Comparison of ENCODE assay signal across 14 mouse cellular contexts in genomic region chr1:131702094-131702766, GRCm38 (mm10). TPM values are rescaled to one million over a fixed set of nuclear protein-coding genes. Genes with fewer than 3 reads are reported as not detected.
DNase-seq lines count a peak whose midpoint lies in the region; ATAC-seq and TF ChIP-seq lines count a peak whose summit lies in the region.
"Had no signal": no experiment of that assay in that cellular context is flagged by ENCODE, and none has a peak within 500 bp of the region (broad histone marks: within the 10 kb centered on the region; RNA-seq: fewer than 3 reads in every experiment).

No protein-coding gene starts in this region.

- ATAC-seq in heart, embryonic 16.5 days (replicated peaks; ENCODE audit: extremely low read depth, insufficient read depth, low FRiP score), result peak; percentile 41; the same call in 1 of the 2 replicates
- peak; percentile 51 for ATAC-seq in megakaryocyte progenitor cell, adult 5-6 weeks (replicated peaks; ENCODE audit: poor library complexity)
- ATAC-seq: forebrain, embryonic 15.5 days; inflammation-experienced regulatory T-cells, adult 6 months had no signal

- H3K4me2 ChIP-seq in heart, embryonic 16.5 days (ENCODE audit: low read depth, low read length), result peak overlapping the region; percentile 13; the same call in 1 of the 2 replicates
- H3K4me2 ChIP-seq in CH12.LX (ENCODE audit: insufficient read depth, low read depth, poor library complexity, severe bottlenecking), result peak overlapping the region; percentile 51
- H3K4me2 ChIP-seq: forebrain, embryonic 15.5 days had no signal

- no peak for TF ChIP-seq POLR2A in CH12.LX (IDR thresholded peaks at IDR 0.05; ENCODE audit: low read depth, low read length)

- dilution Hi-C loops in CH12.LX (cut with MboI; ENCODE audit: extremely low pct_ligation_motif_present, extremely low pct_unique_long_range_greater_than_20kb, low sequenced_read_pairs), result no loop called here

- H3K9me3 ChIP-seq in heart, embryonic 16.5 days (replicated peaks; ENCODE audit: control insufficient read depth, low read length), result no peaks in the 10 kb centered on the region
- H3K9me3 ChIP-seq in CH12.LX (replicated peaks; ENCODE audit: low read length), result no peaks in the 10 kb centered on the region
- H3K9me3 ChIP-seq: forebrain, embryonic 15.5 days had no signal

- no peaks in the 10 kb centered on the region for H3K79me2 ChIP-seq in CH12.LX (replicated peaks; ENCODE audit: control insufficient read depth, extremely low read depth, insufficient read depth, poor library complexity, severe bottlenecking)

- peak; percentile 91 for TF ChIP-seq EP300 in CH12.LX (IDR thresholded peaks at IDR 0.05; ENCODE audit: low read length)

- H3K36me3 ChIP-seq in heart, embryonic 16.5 days (ENCODE audit: control insufficient read depth, insufficient read depth), result no peaks in the 10 kb centered on the region
- H3K36me3 ChIP-seq in CH12.LX (replicated peaks in 1 of 2; ENCODE audit: control insufficient read depth in 1 of 2, insufficient read depth in 1 of 2, low read length in 1 of 2), result no peaks in the 10 kb centered on the region
- H3K36me3 ChIP-seq: forebrain, embryonic 15.5 days had no signal

- 19% methylated on average over 8 of the region's 8 CpGs for WGBS in heart, embryonic 16.5 days

- no peaks in the 10 kb centered on the region for H3K27me3 ChIP-seq in heart, embryonic 16.5 days (ENCODE audit: control insufficient read depth, insufficient read depth, low read length)
- no peaks in the 10 kb centered on the region for H3K27me3 ChIP-seq in CH12.LX (replicated peaks)
- H3K27me3 ChIP-seq: forebrain, embryonic 15.5 days had no signal

- H3K27ac ChIP-seq in heart, embryonic 16.5 days (ENCODE audit: low read length), result no peak overlapping the region
- H3K27ac ChIP-seq in CH12.LX (ENCODE audit: insufficient read depth, low read depth), result peak overlapping the region; percentile 5; the same call in 1 of the 2 replicates
- H3K27ac ChIP-seq: forebrain, embryonic 15.5 days had no signal

- in situ Hi-C loops in CH12.LX (cut with MboI; ENCODE audit: low pct_ligation_motif_present, low pct_unique_long_range_greater_than_20kb, low sequenced_read_pairs), result loop anchor here (25.0 kb wide), 1 partner anchor 135 kb away; the partner anchor contains the start of gene Slc41a1

- no peak for DNase-seq in heart, postnatal 10 days
- DNase-seq in A20 (ENCODE audit: low read depth, low spot score) (peak; percentile 82), CH12.LX (ENCODE audit: extremely low read depth) (peak; percentile 72)
- DNase-seq in frontal cortex, postnatal 10 days (ENCODE audit: low spot score in 2 of 2), result no peak
- DNase-seq in gastrocnemius, postnatal 4 days (ENCODE audit: low spot score in 2 of 2), result no peak
- DNase-seq: cerebellum, postnatal 14 days; gastrocnemius, postnatal 25 days; lung, postnatal 4 days; spleen, adult 18-20 months had no signal

- no peak overlapping the region for H3K9ac ChIP-seq in heart, embryonic 16.5 days (ENCODE audit: low read length)
- H3K9ac ChIP-seq in CH12.LX (ENCODE audit: insufficient read depth, low read depth), result no peak overlapping the region
- H3K9ac ChIP-seq: forebrain, embryonic 15.5 days had no signal

- H3K4me1 ChIP-seq in heart, embryonic 16.5 days (ENCODE audit: control insufficient read depth, insufficient read depth, low read length), result peaks cover 5% of the 10 kb centered on the region; the same call in 1 of the 2 replicates
- H3K4me1 ChIP-seq in CH12.LX (ENCODE audit: control insufficient read depth in 1 of 2, insufficient read depth in 2 of 2), result peaks cover 28 to 74% of the 10 kb centered on the region in 2 experiments
- H3K4me1 ChIP-seq: forebrain, embryonic 15.5 days had no signal

- intact Hi-C loops in heart, postnatal 10 days (cut with DNase I), result no loop called here

- TF ChIP-seq RAD21 in CH12.LX (IDR thresholded peaks at IDR 0.05; ENCODE audit: low read depth, low read length), result no peak

- H3K4me3 ChIP-seq in heart, embryonic 16.5 days (ENCODE audit: low read length), result no peak overlapping the region
- H3K4me3 ChIP-seq in CH12.LX (replicated peaks in 1 of 3; ENCODE audit: low read depth in 2 of 3, low read length in 2 of 3, poor library complexity in 1 of 3), result no peak overlapping the region
- H3K4me3 ChIP-seq: forebrain, embryonic 15.5 days had no signal

- no peak for TF ChIP-seq CTCF in CH12.LX (conservative IDR thresholded peaks at IDR 0.05 in 1 of 2, IDR thresholded peaks at IDR 0.05 in 1 of 2; ENCODE audit: low read depth in 2 of 2, low read length in 2 of 2)

TF ChIP-seq in CH12.LX, 34 proteins besides CTCF, POLR2A, EP300 and RAD21:
- TF ChIP-seq IRF4 (IDR thresholded peaks at IDR 0.05; ENCODE audit: low read depth, low read length), result peak; percentile 98
- TF ChIP-seq SIN3A (IDR thresholded peaks at IDR 0.05; ENCODE audit: low read length), result no peak
- no peak for TF ChIP-seq BHLHE40 (IDR thresholded peaks at IDR 0.05; ENCODE audit: low read depth, low read length)
- TF ChIP-seq MAX (IDR thresholded peaks at IDR 0.05; ENCODE audit: low read length), result peak; percentile 35; the same call in 1 of the 2 replicates
- no peak for TF ChIP-seq TCF12 (IDR thresholded peaks at IDR 0.05; ENCODE audit: low read depth, low read length)
- TF ChIP-seq JUND (conservative IDR thresholded peaks at IDR 0.05; ENCODE audit: low read depth, low read length), result no peak
- TF ChIP-seq KAT2A (IDR thresholded peaks at IDR 0.05; ENCODE audit: insufficient replicate concordance, low read length), result no peak
- TF ChIP-seq TBP (conservative IDR thresholded peaks at IDR 0.05; ENCODE audit: low read depth, low read length), result 0 out of 2 replicates have a peak, but pooled peaks have one; percentile 14
- peak; percentile 53; the same call in 1 of the 2 replicates for TF ChIP-seq MYC (IDR thresholded peaks at IDR 0.05; ENCODE audit: low read depth, low read length)
- TF ChIP-seq MXI1 (IDR thresholded peaks at IDR 0.05; ENCODE audit: low read depth, low read length), result peak; percentile 48

RNA-seq across cellular contexts. Expression of gene Rab7b, which starts 13.7 kb away (rescaled TPM):
- 2.5 and 2.7 TPM in 2 replicates for polyA plus RNA-seq in heart, embryonic 16.5 days (2015; fragmentation: Nextera tagmentation; extraction: Ambion mirVana)
- 1 to 10 TPM; 4.0 to 5.9 TPM for total RNA-seq in heart, postnatal 10 days (2021)
- not detected in 2 replicates for total RNA-seq in CH12.LX (2012; rRNA removed)
- not detected in 2 replicates for total RNA-seq in CH12.LX (2014; rRNA removed)
- 0.19 and 0.44 TPM in 2 replicates for polyA plus RNA-seq in CH12.LX (2012; ENCODE audit: insufficient read length, low read depth)
- 5.8 and 7.7 TPM in 2 replicates for total RNA-seq in megakaryocyte progenitor cell, adult 5-6 weeks (2015)
- total RNA-seq in megakaryocyte progenitor cell, adult 5-6 weeks (2017), result 31.1 and 43.2 TPM in 2 replicates
- 10 to 100 TPM; 13.2 to 13.3 TPM for total RNA-seq in gastrocnemius, postnatal 4 days (2021)

RNA-seq across cellular contexts. Expression of gene Slc26a9, which starts 41.6 kb away (rescaled TPM):
- polyA plus RNA-seq in heart, embryonic 16.5 days (2015; fragmentation: Nextera tagmentation; extraction: Ambion mirVana), result 0.07 and 0.80 TPM in 2 replicates
- not detected for total RNA-seq in heart, postnatal 10 days (2021)
- not detected in 2 replicates for total RNA-seq in CH12.LX (2012; rRNA removed)
- not detected in 2 replicates for total RNA-seq in CH12.LX (2014; rRNA removed)
- 0.29 and 0.31 TPM in 2 replicates for polyA plus RNA-seq in CH12.LX (2012; ENCODE audit: insufficient read length, low read depth)
- 0.02 and 0.25 TPM in 2 replicates for total RNA-seq in megakaryocyte progenitor cell, adult 5-6 weeks (2015)
- 0.14 TPM in 1 of 2 replicates, not detected in the other for total RNA-seq in megakaryocyte progenitor cell, adult 5-6 weeks (2017)
- total RNA-seq in gastrocnemius, postnatal 4 days (2021), result under 1 TPM in 1 of 2 experiments, not detected in 1; 0.39 TPM
- total RNA-seq: gastrocnemius, postnatal 25 days had no signal
- polyA plus RNA-seq: inflammation-experienced regulatory T-cells, adult 6 months; liver, adult 2 months had no signal

Comparison
In these comparisons a context has a peak if more than half of its experiments do, and no peak if none do; other contexts are left out.
1. DNase-seq: peak in A20 (single experiment) and CH12.LX (single experiment); none in heart, postnatal 10 days (0 of 2), frontal cortex, postnatal 10 days (0 of 2) and gastrocnemius, postnatal 4 days (0 of 2).
2. RNA of gene Rab7b, which starts 13.7 kb away (total RNA-seq): 5.8 to 43.2 TPM in megakaryocyte progenitor cell, adult 5-6 weeks, 13.2 to 13.3 TPM in gastrocnemius, postnatal 4 days and 4.0 to 5.9 TPM in heart, postnatal 10 days; not detected in CH12.LX; every median in the first group is over 4 times any median in the second.